Mouse (Mus musculus): Measurements from ENCODE around the gene Gal3st2c.

GRCm38 (mm10) chr1:94028741-94029140, 38.4 kb downstream of the Gal3st2c start:
- no peak for TF ChIP-seq TAL1 (conservative IDR thresholded peaks at IDR 0.05; ENCODE audit: low read depth, low read length)
- TF ChIP-seq CTCF (IDR thresholded peaks at IDR 0.05; ENCODE audit: low read depth, low read length), result no peak
- TF ChIP-seq POLR2AphosphoS5 (IDR thresholded peaks at IDR 0.05; ENCODE audit: insufficient replicate concordance, low read depth, low read length), result no peak
- no peak for TF ChIP-seq GATA2 (IDR thresholded peaks at IDR 0.05; ENCODE audit: borderline replicate concordance, low read depth, low read length)
- no peak for TF ChIP-seq GATA1 (IDR thresholded peaks at IDR 0.05; ENCODE audit: borderline replicate concordance, low read length)
